Mouse (Mus musculus) midbrain, embryonic 13.5 days (tissue): Measurements from ENCODE around the gene Gm28635. TPM values are rescaled to one million over a fixed set of nuclear protein-coding genes. Genes with fewer than 3 reads are reported as not detected.
A peak's percentile ranks its signal among the peaks of the same experiment; 100 is the strongest.

Experiments
- ATAC-seq: fragments of 200-750 bp; cut with Nextera tagmentation; 2 replicates; pipeline ENCODE4 v1.8.0; 2017; ENCODE audit warnings: mild to moderate bottlenecking, moderate TSS enrichment, moderate library complexity
- H3K27ac ChIP-seq: fragments of 300-500 bp; sonication (generic); 2 replicates; pipeline ENCODE4 v1.5.1; 2015; ENCODE audit warnings: inconsistent platforms, mild to moderate bottlenecking, moderate library complexity
- H3K27me3 ChIP-seq: fragments of 300-500 bp; sonication (generic); 2 replicates; pipeline ENCODE4 v1.6.1; 2015; ENCODE audit warnings: mild to moderate bottlenecking, inconsistent platforms
- H3K36me3 ChIP-seq: fragments of 300-500 bp; sonication (generic); 2 replicates; pipeline ENCODE4 v1.6.1; 2015; ENCODE audit warnings: mild to moderate bottlenecking, inconsistent platforms
- H3K4me1 ChIP-seq: fragments of 300-500 bp; sonication (generic); replicated peaks from 2 replicates; pipeline ENCODE4 v1.6.1; 2015; ENCODE audit warnings: inconsistent platforms
- H3K4me2 ChIP-seq: fragments of 300-500 bp; sonication (generic); replicated peaks from 2 replicates; pipeline ENCODE4 v1.6.1; 2015; ENCODE audit warnings: moderate library complexity, mild to moderate bottlenecking, inconsistent platforms
- H3K4me3 ChIP-seq: fragments of 300-500 bp; sonication (generic); replicated peaks from 2 replicates; pipeline ENCODE4 v1.5.1; 2015; ENCODE audit warnings: mild to moderate bottlenecking, inconsistent platforms
- H3K9ac ChIP-seq: fragments of 300-500 bp; sonication (generic); replicated peaks from 2 replicates; pipeline ENCODE4 v1.6.1; 2015; ENCODE audit warnings: mild to moderate bottlenecking, inconsistent platforms
- H3K9me3 ChIP-seq: fragments of 300-500 bp; sonication (generic); 2 replicates; pipeline ENCODE4 v1.6.1; 2016; ENCODE audit warnings: mild to moderate bottlenecking, inconsistent platforms
- WGBS: fragments of 180-500 bp; shearing (Covaris S2); methylation state at CpG from one replicate; pipeline ENCODE4 v1.1.7; 2015; 5-methylcytosine and 5-hydroxymethylcytosine counted together
- polyA plus RNA-seq: library from polyadenylated mRNA; unstranded; fragments of >200 nt; fragmentation: Nextera tagmentation; extraction: Ambion mirVana; gene quantifications from 2 replicates; pipeline ENCODE4 v1.2.1, GENCODE M21; 2015

Gm28635 gene
- polyA plus RNA-seq, 1 experiment from 2014 or later = not detected

- ATAC-seq = no peak
- Histone ChIP-seq H3K9ac (no peak overlapping the region), H3K4me1 (no peaks in the 10 kb centered on the region), H3K9me3 (no peaks in the 10 kb centered on the region), H3K27ac (no peak overlapping the region), H3K27me3 (no peaks in the 10 kb centered on the region), H3K4me2 (no peak overlapping the region), H3K36me3 (peaks cover 90% of the 10 kb centered on the region), H3K4me3 (no peak overlapping the region)
- WGBS = 78% methylated on average over 1 of the region's 1 CpGs
Observed at GRCm38 (mm10) chr2:84607842-84608241, 70.0 kb downstream of the Gm28635 start.

DNA sequence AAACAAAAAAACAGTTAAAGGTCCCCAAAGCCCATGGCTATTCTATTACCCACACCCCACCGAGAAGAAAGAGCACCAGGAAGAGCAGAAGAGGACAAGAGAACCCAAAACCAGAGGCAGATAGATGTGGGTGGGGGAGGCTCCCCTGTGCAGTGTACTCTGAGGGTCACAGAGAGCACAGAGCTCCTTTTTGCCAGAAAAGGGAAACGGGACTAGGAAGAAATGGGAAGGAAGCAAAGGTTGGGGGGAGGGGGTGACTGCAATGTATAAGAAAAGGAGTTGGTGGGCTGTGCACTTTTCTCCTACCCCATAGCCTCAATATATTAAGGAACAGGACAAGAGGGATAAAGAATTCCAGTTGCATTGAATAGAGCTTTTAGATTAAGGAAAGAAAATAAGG lies 76.9 kb downstream of the Gm28635 start:
- no peaks in the 10 kb centered on the region for H3K4me1 ChIP-seq
- no peak for ATAC-seq
- no peaks in the 10 kb centered on the region for H3K9me3 ChIP-seq
- 77% methylated on average over 2 of the region's 2 CpGs for WGBS
- no peak overlapping the region for H3K9ac ChIP-seq
- H3K4me2 ChIP-seq = no peak overlapping the region
- H3K36me3 ChIP-seq = peaks cover 61% of the 10 kb centered on the region
- H3K27me3 ChIP-seq = no peaks in the 10 kb centered on the region
- no peak overlapping the region for H3K4me3 ChIP-seq
- no peak overlapping the region for H3K27ac ChIP-seq

DNA sequence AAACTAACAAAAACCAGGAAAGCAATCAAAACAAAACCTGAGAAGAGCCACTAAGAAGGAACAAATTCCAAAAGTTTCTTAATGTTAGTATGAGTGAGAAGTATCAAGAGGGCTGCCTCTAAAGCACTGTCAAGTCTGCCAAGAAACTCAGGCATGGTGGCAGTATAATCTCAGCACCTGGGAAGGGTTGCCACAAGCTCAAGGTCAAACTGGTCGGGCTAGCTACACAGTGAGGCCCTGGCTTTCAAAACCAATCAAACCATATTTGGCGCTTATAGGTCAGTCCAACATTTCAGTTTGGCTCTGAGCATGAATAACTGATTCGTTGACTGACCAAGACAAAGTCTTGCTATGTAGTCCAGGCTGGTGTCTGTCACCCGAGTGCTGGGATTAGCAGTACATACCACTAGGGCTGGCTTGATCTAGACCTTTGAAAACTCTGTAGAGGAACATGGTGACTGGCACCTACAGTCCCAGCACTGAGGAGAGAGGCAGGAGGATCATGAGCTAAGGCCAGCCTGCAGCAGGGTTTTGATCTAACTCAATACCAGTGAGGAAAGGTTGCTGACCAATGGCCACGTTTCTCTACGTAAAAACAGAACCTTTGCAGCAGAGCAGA lies 78.5 kb downstream of the Gm28635 start:
- ATAC-seq = no peak
- H3K4me1 ChIP-seq = no peaks in the 10 kb centered on the region
- 95% methylated on average over 6 of the region's 6 CpGs for WGBS
- H3K27ac ChIP-seq = no peak overlapping the region
- H3K36me3 ChIP-seq = peaks cover 48% of the 10 kb centered on the region
- no peak overlapping the region for H3K9ac ChIP-seq
- no peak overlapping the region for H3K4me2 ChIP-seq
- no peak overlapping the region for H3K4me3 ChIP-seq
- no peaks in the 10 kb centered on the region for H3K9me3 ChIP-seq
- no peaks in the 10 kb centered on the region for H3K27me3 ChIP-seq

GRCm38 (mm10) chr2:84597123-84597522 lies 80.7 kb downstream of the Gm28635 start:
- no peak overlapping the region for H3K4me3 ChIP-seq
- H3K4me2 ChIP-seq = no peak overlapping the region
- H3K9me3 ChIP-seq = no peaks in the 10 kb centered on the region
- WGBS = 97% methylated on average over 1 of the region's 1 CpGs
- H3K9ac ChIP-seq = no peak overlapping the region
- H3K27ac ChIP-seq = no peak overlapping the region
- no peak for ATAC-seq
- H3K27me3 ChIP-seq = no peaks in the 10 kb centered on the region
- H3K36me3 ChIP-seq = peaks cover 31% of the 10 kb centered on the region
- H3K4me1 ChIP-seq = no peaks in the 10 kb centered on the region

DNA sequence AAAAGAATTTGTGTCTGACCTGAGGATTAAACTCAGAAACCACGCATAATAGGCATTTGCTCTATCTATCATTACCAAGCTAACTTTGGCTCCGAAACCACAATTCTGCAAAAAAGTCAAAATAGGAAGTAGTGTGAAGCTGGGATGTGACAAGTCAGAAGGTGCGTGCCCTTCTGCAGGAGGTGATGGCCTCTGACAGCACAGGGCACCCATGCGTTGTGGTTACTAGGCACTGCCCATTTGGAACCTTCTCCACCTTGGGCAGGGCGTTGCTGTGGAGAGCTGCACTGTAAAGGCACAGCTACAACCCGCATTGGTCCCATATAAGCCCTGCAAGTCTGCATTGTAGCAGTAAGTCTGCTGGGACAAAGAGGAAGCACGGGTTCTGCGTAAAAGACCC lies 85.0 kb downstream of the Gm28635 start:
- no peak for ATAC-seq
- no peaks in the 10 kb centered on the region for H3K27me3 ChIP-seq
- H3K4me1 ChIP-seq = no peaks in the 10 kb centered on the region
- no peak overlapping the region for H3K27ac ChIP-seq
- WGBS = 95% methylated on average over 8 of the region's 8 CpGs
- no peaks in the 10 kb centered on the region for H3K9me3 ChIP-seq
- no peak overlapping the region for H3K9ac ChIP-seq
- H3K4me3 ChIP-seq = no peak overlapping the region
- H3K4me2 ChIP-seq = no peak overlapping the region
- H3K36me3 ChIP-seq = peaks cover 12% of the 10 kb centered on the region

DNA sequence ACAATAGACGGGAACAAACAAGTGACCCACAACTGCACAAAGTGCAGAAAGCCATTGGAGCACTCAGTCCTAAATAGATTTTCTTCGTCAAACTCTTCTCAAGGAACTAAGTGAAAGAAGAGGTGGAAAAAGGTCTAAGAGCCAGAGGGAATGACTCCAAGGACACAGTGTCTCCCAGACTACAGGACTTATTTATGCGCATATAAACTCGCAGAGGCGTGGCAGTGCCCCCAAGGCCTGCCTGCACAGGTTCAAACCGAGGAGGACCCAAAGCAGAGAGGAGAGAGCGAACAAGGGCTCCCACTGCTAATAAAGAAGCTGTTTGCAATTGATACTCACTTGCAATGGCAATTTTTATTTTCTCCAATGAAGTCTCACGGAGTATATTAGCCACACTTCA lies 92.1 kb downstream of the Gm28635 start:
- no peak overlapping the region for H3K9ac ChIP-seq
- no peaks in the 10 kb centered on the region for H3K9me3 ChIP-seq
- no peak overlapping the region for H3K27ac ChIP-seq
- H3K4me2 ChIP-seq = no peak overlapping the region
- 0 out of 2 replicates have a peak, but pooled peaks cover 11% of the 10 kb centered on the region for H3K36me3 ChIP-seq
- H3K4me3 ChIP-seq = no peak overlapping the region
- no peak for ATAC-seq
- no peaks in the 10 kb centered on the region for H3K4me1 ChIP-seq
- 74% methylated on average over 8 of the region's 8 CpGs for WGBS
- H3K27me3 ChIP-seq = no peaks in the 10 kb centered on the region

GRCm38 (mm10) chr2:84582286-84582685 lies 95.6 kb downstream of the Gm28635 start:
- ATAC-seq = no peak
- no peaks in the 10 kb centered on the region for H3K4me1 ChIP-seq
- WGBS = 90% methylated on average over 5 of the region's 5 CpGs
- H3K27ac ChIP-seq = no peak overlapping the region
- no peaks in the 10 kb centered on the region for H3K9me3 ChIP-seq
- H3K27me3 ChIP-seq = no peaks in the 10 kb centered on the region
- H3K4me2 ChIP-seq = no peak overlapping the region
- peaks cover 13% of the 10 kb centered on the region; the same call in 1 of the 2 replicates for H3K36me3 ChIP-seq
- H3K4me3 ChIP-seq = no peak overlapping the region
- no peak overlapping the region for H3K9ac ChIP-seq

DNA sequence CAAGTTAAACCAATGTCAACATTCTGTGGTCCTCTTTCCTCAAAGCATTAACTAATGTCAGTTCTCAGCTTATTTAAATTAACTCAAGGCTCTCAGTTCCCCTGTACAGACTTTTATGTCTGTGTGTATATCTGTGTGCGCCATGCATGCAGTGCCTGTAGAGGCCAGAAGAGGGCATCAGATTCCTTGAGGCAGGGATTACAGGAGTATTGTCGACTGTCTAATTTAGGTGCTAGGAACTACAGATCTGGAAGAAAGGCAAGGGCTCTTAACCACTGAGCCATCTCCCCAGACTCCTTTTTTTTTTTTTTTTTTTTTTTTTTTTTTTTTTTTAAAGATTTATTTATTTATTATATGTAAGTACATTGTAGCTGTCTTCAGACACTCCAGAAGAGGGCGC lies 96.6 kb downstream of the Gm28635 start:
- no peak overlapping the region for H3K4me3 ChIP-seq
- WGBS = 97% methylated on average over 2 of the region's 3 CpGs
- no peak for ATAC-seq

DNA sequence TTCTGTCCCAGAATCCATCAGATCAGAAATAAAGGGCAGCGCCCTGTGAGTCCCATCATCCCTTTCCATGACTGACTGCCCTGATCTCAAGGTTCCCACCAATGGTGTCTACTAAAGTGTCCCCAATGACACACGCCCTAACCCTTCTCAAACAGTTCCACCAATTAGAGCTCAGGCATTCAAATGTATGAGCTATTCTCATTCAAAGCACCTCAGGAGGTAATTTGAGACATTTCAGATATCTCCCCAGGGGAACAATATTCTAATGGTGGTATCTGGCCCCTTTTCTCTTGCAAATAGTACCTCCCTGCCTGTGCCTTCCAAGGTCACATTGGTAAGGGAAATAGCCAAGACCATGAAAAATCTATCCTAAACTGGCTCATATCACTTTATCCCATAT lies 98.5 kb downstream of the Gm28635 start:
- peaks cover 10% of the 10 kb centered on the region; the same call in 1 of the 2 replicates for H3K36me3 ChIP-seq
- H3K4me3 ChIP-seq = no peak overlapping the region
- no peak overlapping the region for H3K4me2 ChIP-seq
- WGBS = 93% methylated on average over 2 of the region's 2 CpGs
- H3K4me1 ChIP-seq = no peaks in the 10 kb centered on the region
- H3K9me3 ChIP-seq = no peaks in the 10 kb centered on the region
- ATAC-seq = no peak
- H3K27me3 ChIP-seq = no peaks in the 10 kb centered on the region
- H3K9ac ChIP-seq = no peak overlapping the region
- H3K27ac ChIP-seq = no peak overlapping the region

More for the DNA sequence above, 96.6 kb downstream of the Gm28635 start:
- Histone ChIP-seq H3K27me3 (no peaks in the 10 kb centered on the region), H3K9ac (no peak overlapping the region), H3K27ac (no peak overlapping the region), H3K36me3 (peaks cover 13% of the 10 kb centered on the region; the same call in 1 of the 2 replicates), H3K9me3 (no peaks in the 10 kb centered on the region), H3K4me2 (no peak overlapping the region), H3K4me1 (no peaks in the 10 kb centered on the region)

DNA sequence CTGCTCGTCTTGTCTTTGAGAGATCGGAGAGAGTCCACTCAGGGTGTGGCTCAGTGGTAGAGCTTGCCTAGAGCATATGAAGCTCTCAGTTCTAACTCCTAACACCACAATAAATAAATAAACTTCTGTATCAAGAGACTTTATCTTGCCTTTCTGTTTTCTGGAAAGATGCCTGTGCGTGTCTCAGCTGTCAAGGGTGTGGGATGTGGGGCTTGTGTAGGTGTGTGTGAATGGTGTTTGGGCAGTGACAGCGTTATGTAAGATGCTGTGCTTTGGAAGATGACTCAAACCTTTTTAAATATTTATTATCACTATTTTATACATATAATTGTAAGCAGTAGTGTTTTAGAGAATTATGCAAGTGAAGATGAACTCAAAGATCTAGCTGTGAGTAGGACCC lies 103.7 kb downstream of the Gm28635 start:
- H3K27me3 ChIP-seq = no peaks in the 10 kb centered on the region
- no peak overlapping the region for H3K4me3 ChIP-seq
- no peaks in the 10 kb centered on the region for H3K9me3 ChIP-seq
- H3K27ac ChIP-seq = no peak overlapping the region
- no peak overlapping the region for H3K9ac ChIP-seq
- WGBS = 94% methylated on average over 4 of the region's 4 CpGs
- H3K36me3 ChIP-seq = peaks cover 7% of the 10 kb centered on the region; the same call in 1 of the 2 replicates
- no peak for ATAC-seq
- no peak overlapping the region for H3K4me2 ChIP-seq
- H3K4me1 ChIP-seq = no peaks in the 10 kb centered on the region

DNA sequence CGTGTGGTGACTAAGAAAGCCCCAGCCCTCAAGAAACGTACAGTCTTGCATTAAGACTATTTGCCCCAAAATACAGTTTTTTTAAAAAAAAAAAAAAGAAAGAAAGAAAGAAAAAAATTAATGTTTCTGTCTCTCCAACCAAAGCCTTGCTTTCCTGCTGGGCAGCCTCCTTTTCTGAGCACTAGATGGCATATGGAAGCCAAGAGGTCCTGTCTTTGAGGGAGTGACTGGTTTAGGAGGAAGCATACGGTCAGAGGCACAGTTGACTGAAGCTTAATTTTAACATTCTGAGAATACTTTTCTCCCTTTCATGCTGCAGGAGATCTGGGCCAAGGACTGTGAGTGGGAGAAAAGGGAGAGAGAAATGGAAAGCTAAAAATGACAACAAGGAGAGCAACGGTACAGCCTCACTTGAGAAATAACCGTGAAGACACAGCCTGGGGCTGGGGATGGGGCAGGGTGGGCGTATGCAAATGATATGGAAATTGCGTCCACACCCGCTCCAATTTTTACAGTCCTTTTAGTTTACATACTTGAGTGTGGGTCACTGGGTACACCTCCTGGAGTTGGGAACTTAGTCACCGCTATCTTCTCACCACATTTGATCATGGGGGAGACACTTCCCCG lies 120.8 kb downstream of the Gm28635 start:
- no peak for ATAC-seq
- 63% methylated on average over 10 of the region's 10 CpGs for WGBS
- Histone ChIP-seq H3K4me3 (no peak overlapping the region), H3K4me2 (peak overlapping the region; percentile 33), H3K9ac (no peak overlapping the region), H3K9me3 (no peaks in the 10 kb centered on the region), H3K36me3 (no peaks in the 10 kb centered on the region), H3K27ac (no peak overlapping the region), H3K4me1 (0 out of 2 replicates have a peak, but pooled peaks cover 4% of the 10 kb centered on the region), H3K27me3 (no peaks in the 10 kb centered on the region)
